Mouse (Mus musculus) kidney, adult 2 months (tissue): ENCODE measurements around the gene Relt.

Source experiments
- CTCF ChIP-seq: fragments of 200-500 bp; conservative IDR thresholded peaks from 2 replicates; pipeline ENCODE4 v1.5.1; 2011; ENCODE audit warnings: low read depth, mild to moderate bottlenecking, control low read depth, low read length, moderate library complexity, mixed read lengths; ENCODE audit not compliant: insufficient read depth, insufficient read length
- POLR2A ChIP-seq: fragments of 200-500 bp; IDR thresholded peaks from one replicate; pipeline ENCODE4 v1.6.1; 2011; ENCODE audit warnings: low read depth, low read length, control low read depth

DNA sequence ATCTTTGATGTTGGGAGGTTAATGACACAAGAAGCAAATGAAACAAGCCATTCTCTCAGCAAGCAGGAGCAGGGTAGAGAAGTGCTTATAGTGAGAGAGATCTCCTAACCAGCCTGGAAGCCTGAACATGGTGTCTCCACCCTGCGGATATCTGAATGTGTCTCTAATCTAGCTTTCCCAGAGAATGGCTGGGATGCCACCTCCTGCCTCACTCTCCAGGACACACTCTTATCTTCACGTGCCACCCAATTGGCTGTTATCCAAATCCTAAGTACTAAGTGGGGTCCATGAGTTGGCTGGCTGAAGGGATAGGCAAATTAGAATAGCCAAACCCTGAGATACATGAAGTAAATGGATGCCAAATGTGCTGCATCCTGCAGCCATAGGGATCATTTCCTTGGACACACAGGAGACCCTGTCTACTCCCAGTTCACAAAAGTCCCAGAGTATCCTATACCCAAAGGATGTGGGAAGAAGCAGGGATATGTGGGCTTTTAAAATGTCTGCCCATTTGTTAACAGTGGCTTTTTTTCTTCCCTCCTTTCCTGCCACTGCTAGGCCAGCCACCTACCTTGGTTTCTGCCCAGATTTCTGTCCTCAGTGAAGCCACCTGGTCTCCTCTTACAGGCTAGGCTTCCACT lies 18.7 kb downstream of the Relt start:
- no peak for TF ChIP-seq POLR2A
- TF ChIP-seq CTCF = no peak
